Mouse (Mus musculus) hindbrain, postnatal 0 days (tissue): Measurements from ENCODE around the gene Strc. TPM values are rescaled to one million over a fixed set of nuclear protein-coding genes. Genes with fewer than 3 reads are reported as not detected.

Experiments used
- ATAC-seq: fragments of 200-750 bp; cut with Nextera tagmentation; 2 replicates; pipeline ENCODE4 v1.8.0; 2017; ENCODE audit warnings: mild to moderate bottlenecking, moderate TSS enrichment, moderate library complexity
- DNase-seq: peaks from one replicate; pipeline ENCODE4 v3.0.0-alpha.2; 2015; ENCODE audit warnings: low spot score
- H3K27ac ChIP-seq: fragments of 300-500 bp; sonication (generic); 2 replicates; pipeline ENCODE4 v1.5.1; 2014; ENCODE audit warnings: mild to moderate bottlenecking
- H3K27me3 ChIP-seq: fragments of 300-500 bp; sonication (generic); 2 replicates; pipeline ENCODE4 v1.6.1; 2014; ENCODE audit warnings: low read length, mixed read lengths; ENCODE audit not compliant: insufficient read depth
- H3K36me3 ChIP-seq: fragments of 300-500 bp; sonication (generic); 2 replicates; pipeline ENCODE4 v1.6.1; 2014; ENCODE audit warnings: low read length, mixed read lengths; ENCODE audit not compliant: insufficient read depth
- H3K4me1 ChIP-seq: fragments of 300-500 bp; sonication (generic); 2 replicates; pipeline ENCODE4 v1.6.1; 2014; ENCODE audit warnings: antibody characterized with exemption, low read length, mixed read lengths; ENCODE audit not compliant: insufficient read depth
- H3K4me2 ChIP-seq: fragments of 300-500 bp; sonication (generic); 2 replicates; pipeline ENCODE4 v1.6.1; 2014; ENCODE audit warnings: low read depth, mild to moderate bottlenecking, low read length, moderate library complexity, mixed read lengths
- H3K4me3 ChIP-seq: fragments of 300-500 bp; sonication (generic); 2 replicates; pipeline ENCODE4 v1.5.1; 2014; ENCODE audit warnings: low read length
- H3K9ac ChIP-seq: fragments of 300-500 bp; sonication (generic); replicated peaks from 2 replicates; pipeline ENCODE4 v1.6.1; 2014; ENCODE audit warnings: mild to moderate bottlenecking, low read length, moderate library complexity, mixed read lengths
- H3K9me3 ChIP-seq: fragments of 300-500 bp; sonication (generic); 2 replicates; pipeline ENCODE4 v1.6.1; 2016; ENCODE audit warnings: low read length, mixed read lengths
- CTCF ChIP-seq: IDR thresholded peaks from 2 replicates; pipeline ENCODE4 v1.5.1; 2016; ENCODE audit warnings: antibody characterized with exemption, control low read depth, low read depth
- WGBS: fragments of 180-500 bp; shearing (Covaris S2); extraction: QIAGEN DNeasy Blood & Tissue Kit; methylation state at CpG from one replicate; pipeline ENCODE4 v1.1.7; 2014; 5-methylcytosine and 5-hydroxymethylcytosine counted together
- polyA plus RNA-seq: library from polyadenylated mRNA; unstranded; fragments of >200 nt; fragmentation: Nextera tagmentation; extraction: Ambion mirVana; gene quantifications from 2 replicates; pipeline ENCODE4 v1.2.1, GENCODE M21; 2015
- total RNA-seq: library from RNA; depleted of rRNA; stranded (reverse); fragments of >200 nt; gene quantifications from 2 replicates; pipeline ENCODE4 v1.2.3, GENCODE M21; 2014

The Strc gene
- total and polyA plus RNA-seq, 2 experiments from 2014 or later = 0.03 TPM; not detected in 1

GRCm38 (mm10) chr2:121358381-121358780, 28.6 kb downstream of the Strc start:
- under 1% methylated on average over 16 of the region's 16 CpGs for WGBS
- TF ChIP-seq CTCF = no peak

GRCm38 (mm10) chr2:121357961-121358360, 29.0 kb downstream of the Strc start:
- TF ChIP-seq CTCF = no peak
- H3K27ac ChIP-seq = peak overlapping the region; percentile 88
- DNase-seq = peak; percentile 5
- peak overlapping the region; percentile 64 for H3K4me2 ChIP-seq
- H3K9me3 ChIP-seq = no peaks in the 10 kb centered on the region
- H3K4me1 ChIP-seq = peaks cover 6% of the 10 kb centered on the region
- H3K9ac ChIP-seq = peak overlapping the region; percentile 69
- 2% methylated on average over 4 of the region's 4 CpGs for WGBS
- no peak for ATAC-seq
- H3K36me3 ChIP-seq = no peaks in the 10 kb centered on the region
- no peaks in the 10 kb centered on the region for H3K27me3 ChIP-seq
- peak overlapping the region; percentile 53 for H3K4me3 ChIP-seq

More at GRCm38 (mm10) chr2:121358381-121358780, 28.6 kb downstream of the Strc start:
- H3K9me3 ChIP-seq = no peaks in the 10 kb centered on the region
- no peaks in the 10 kb centered on the region for H3K27me3 ChIP-seq
- DNase-seq (peak; percentile 84), ATAC-seq (peak; percentile 86)
- H3K9ac ChIP-seq = peak overlapping the region; percentile 69
- H3K36me3 ChIP-seq = no peaks in the 10 kb centered on the region
- H3K27ac ChIP-seq = peak overlapping the region; percentile 88
- peak overlapping the region; percentile 53 for H3K4me3 ChIP-seq
- H3K4me1 ChIP-seq = peaks cover 6% of the 10 kb centered on the region
- H3K4me2 ChIP-seq = peak overlapping the region; percentile 64

- Histone ChIP-seq H3K9me3 (no peaks in the 10 kb centered on the region), H3K27me3 (no peaks in the 10 kb centered on the region), H3K9ac (peak within 1 kb of the TSS; percentile 69), H3K4me3 (peak within 1 kb of the TSS; percentile 53), H3K4me2 (peak within 1 kb of the TSS; percentile 64), H3K4me1 (peaks cover 6% of the 10 kb centered on the region), H3K36me3 (no peaks in the 10 kb centered on the region), H3K27ac (peak within 1 kb of the TSS; percentile 88)
- 62% methylated on average over 5 of the region's 5 CpGs for WGBS
- no peak for DNase-seq
- TF ChIP-seq CTCF = no peak
- no peak for ATAC-seq
Measured at GRCm38 (mm10) chr2:121357494-121357893, 29.5 kb downstream of the Strc start, which contains the start of gene Ckmt1. Gene Ckmt1, plus strand, starts transcription at chr2:121357714.

- H3K9ac ChIP-seq = peak within 1 kb of the TSS; percentile 73
- ATAC-seq (peak; percentile 94), DNase-seq (peak; percentile 98)
- no peaks in the 10 kb centered on the region for H3K27me3 ChIP-seq
- TF ChIP-seq CTCF = peak; percentile 96
- no peaks in the 10 kb centered on the region for H3K9me3 ChIP-seq
- peaks cover 4% of the 10 kb centered on the region; the same call in 1 of the 2 replicates for H3K36me3 ChIP-seq
- H3K4me1 ChIP-seq = peaks cover 6% of the 10 kb centered on the region
- H3K4me2 ChIP-seq = peak within 1 kb of the TSS; percentile 87
- 2% methylated on average over 56 of the region's 58 CpGs for WGBS
- H3K4me3 ChIP-seq = peak within 1 kb of the TSS; percentile 69
- peak within 1 kb of the TSS; percentile 82 for H3K27ac ChIP-seq
Measured at GRCm38 (mm10) chr2:121354820-121355592, 32.0 kb downstream of the Strc start, which contains the start of gene Ppip5k1. Gene Ppip5k1, minus strand, starts transcription at chr2:121355396.

- Histone ChIP-seq H3K4me3 (peak overlapping the region; percentile 69), H3K27ac (peak overlapping the region; percentile 82; the same call in 1 of the 2 replicates), H3K27me3 (no peaks in the 10 kb centered on the region), H3K4me2 (peak overlapping the region; percentile 87), H3K36me3 (peaks cover 11% of the 10 kb centered on the region; the same call in 1 of the 2 replicates), H3K9me3 (no peaks in the 10 kb centered on the region), H3K4me1 (peaks cover 6% of the 10 kb centered on the region), H3K9ac (peak overlapping the region; percentile 73)
- no peak for DNase-seq
- ATAC-seq = no peak
- TF ChIP-seq CTCF = no peak
- WGBS = 4% methylated on average over 6 of the region's 6 CpGs
Measured at GRCm38 (mm10) chr2:121354378-121354777, 32.6 kb downstream of the Strc start.

- Histone ChIP-seq H3K9me3 (no peaks in the 10 kb centered on the region), H3K36me3 (peaks cover 17% of the 10 kb centered on the region; the same call in 1 of the 2 replicates), H3K27ac (no peak overlapping the region), H3K27me3 (no peaks in the 10 kb centered on the region), H3K9ac (no peak overlapping the region), H3K4me3 (no peak overlapping the region), H3K4me1 (peaks cover 6% of the 10 kb centered on the region), H3K4me2 (no peak overlapping the region)
- TF ChIP-seq CTCF = no peak
- 66% methylated on average over 8 of the region's 8 CpGs for WGBS
- DNase-seq (no peak), ATAC-seq (no peak)
Measured at GRCm38 (mm10) chr2:121353156-121353555, 33.8 kb downstream of the Strc start.

- no peaks in the 10 kb centered on the region for H3K27me3 ChIP-seq
- no peak overlapping the region for H3K4me3 ChIP-seq
- ATAC-seq (no peak), DNase-seq (no peak)
- no peaks in the 10 kb centered on the region for H3K4me1 ChIP-seq
- no peak overlapping the region for H3K9ac ChIP-seq
- TF ChIP-seq CTCF = peak; percentile 32
- no peak overlapping the region for H3K4me2 ChIP-seq
- peaks cover 28% of the 10 kb centered on the region for H3K36me3 ChIP-seq
- H3K27ac ChIP-seq = no peak overlapping the region
- H3K9me3 ChIP-seq = no peaks in the 10 kb centered on the region
Measured at GRCm38 (mm10) chr2:121339057-121339456, 47.9 kb downstream of the Strc start.
